Mouse (Mus musculus): Measurements from ENCODE around the gene Vsig10. TPM values are rescaled to one million over a fixed set of nuclear protein-coding genes. Genes with fewer than 3 reads are reported as not detected.

Gene Vsig10
- polyA plus RNA-seq, 1 experiment from 2014 or later = 2.7 TPM

- DNase-seq (ENCODE audit: low spot score) (no peak), ATAC-seq (ENCODE audit: insufficient number of reproducible peaks, low FRiP score, low TSS enrichment, low read depth) (no peak)
- H3K4me2 ChIP-seq (ENCODE audit: low read depth, severe bottlenecking) = no peak overlapping the region
- no peaks in the 10 kb centered on the region for H3K9me3 ChIP-seq (ENCODE audit: control insufficient read depth, low read length)
- no peak overlapping the region for H3K27ac ChIP-seq (replicated peaks; ENCODE audit: low read depth, low read length)
- no peaks in the 10 kb centered on the region for H3K36me3 ChIP-seq (ENCODE audit: control insufficient read depth, insufficient read depth, low read length)
- H3K9ac ChIP-seq (ENCODE audit: low read length) = no peak overlapping the region
- H3K27me3 ChIP-seq (ENCODE audit: control insufficient read depth, insufficient read depth, low read length) = no peaks in the 10 kb centered on the region
- WGBS = 91% methylated on average over 8 of the region's 8 CpGs
- no peak overlapping the region for H3K4me3 ChIP-seq (ENCODE audit: low read depth, low read length)
- no peaks in the 10 kb centered on the region for H3K4me1 ChIP-seq (ENCODE audit: control insufficient read depth, insufficient read depth, low read length)
Measured at GRCm38 (mm10) chr5:117403609-117404008, 84.7 kb downstream of the Vsig10 start.

Other genes with a start within 250 kb of the Vsig10 start
- gene Suds3, start 203.0 kb upstream of the Vsig10 start, polyA plus RNA-seq (2014; fragmentation: Nextera tagmentation; extraction: Ambion mirVana) = 50.2 and 54.0 TPM in 2 replicates
- 6.0 and 6.1 TPM in 2 replicates for gene Taok3, start 199.0 kb upstream of the Vsig10 start, polyA plus RNA-seq (2014; fragmentation: Nextera tagmentation; extraction: Ambion mirVana)
- gene Pebp1, start 31.5 kb upstream of the Vsig10 start, polyA plus RNA-seq (2014; fragmentation: Nextera tagmentation; extraction: Ambion mirVana) = 838 and 884 TPM in 2 replicates
- 38.7 and 43.0 TPM in 2 replicates for gene Wsb2, start 38.2 kb downstream of the Vsig10 start, polyA plus RNA-seq (2014; fragmentation: Nextera tagmentation; extraction: Ambion mirVana)
- gene Rfc5, start 70.0 kb downstream of the Vsig10 start, polyA plus RNA-seq (2014; fragmentation: Nextera tagmentation; extraction: Ambion mirVana) = 121 and 123 TPM in 2 replicates
- 0.06 and 0.11 TPM in 2 replicates for gene Ksr2, start 94.9 kb downstream of the Vsig10 start, polyA plus RNA-seq (2014; fragmentation: Nextera tagmentation; extraction: Ambion mirVana)

Data from limb, embryonic 11.5 days (tissue).